Mouse (Mus musculus) C2C12 (cell line): ENCODE measurements at regions not wholly inside any gene's neighbourhood (a gene's known extent, or its start where the extent isn't known, plus 50 kb on each side); places are given as distances from the start of the nearest gene placed in this dataset.

Source experiments
- H3K27me3 ChIP-seq: one replicate; pipeline ENCODE4 v1.6.1; 2011; ENCODE audit not compliant: control insufficient read depth, insufficient read depth, insufficient read length
- H3K36me3 ChIP-seq: one replicate; pipeline ENCODE4 v1.6.1; 2011; ENCODE audit not compliant: control insufficient read depth, insufficient read depth
- H3K4me3 ChIP-seq: one replicate; pipeline ENCODE4 v1.5.1; 2011; ENCODE audit warnings: mild to moderate bottlenecking, control low read depth; ENCODE audit not compliant: poor library complexity, insufficient read depth, severe bottlenecking
- H3K79me2 ChIP-seq: one replicate; pipeline ENCODE4 v1.6.1; 2011; ENCODE audit not compliant: control insufficient read depth, insufficient read depth
- H3K79me3 ChIP-seq: one replicate; pipeline ENCODE4 v1.6.1; 2011; ENCODE audit warnings: low read depth, control low read depth
- H3ac ChIP-seq: one replicate; pipeline ENCODE3; 2011; ENCODE audit warnings: low read depth; ENCODE audit not compliant: control insufficient read depth, insufficient read length
- CEBPB ChIP-seq: IDR thresholded peaks from one replicate; pipeline ENCODE4 v1.6.1; 2011; ENCODE audit warnings: low read depth, mild to moderate bottlenecking, control low read depth, moderate library complexity
- CTCF ChIP-seq: IDR thresholded peaks from one replicate; pipeline ENCODE4 v1.5.1; 2011; ENCODE audit not compliant: control insufficient read depth, insufficient read depth, insufficient read length
- FOSL1 ChIP-seq: IDR thresholded peaks from one replicate; pipeline ENCODE4 v1.8.0; 2011; ENCODE audit warnings: mild to moderate bottlenecking, low read length; ENCODE audit not compliant: poor library complexity, insufficient read depth, severe bottlenecking
- MAX ChIP-seq: IDR thresholded peaks from one replicate; pipeline ENCODE4 v1.6.1; 2011; ENCODE audit warnings: mild to moderate bottlenecking, control low read depth
- MYOD1 ChIP-seq: IDR thresholded peaks from one replicate; pipeline ENCODE4 v1.6.1; 2011; ENCODE audit warnings: low read depth; ENCODE audit not compliant: control insufficient read depth, insufficient read length
- MYOG ChIP-seq: IDR thresholded peaks from one replicate; pipeline ENCODE4 v1.6.1; 2011; ENCODE audit not compliant: control insufficient read depth, insufficient read length; ENCODE audit errors: extremely low read depth
- USF1 ChIP-seq: IDR thresholded peaks from one replicate; pipeline ENCODE4 v1.6.1; 2011; ENCODE audit warnings: low read depth, mild to moderate bottlenecking, control low read depth, moderate library complexity

DNA sequence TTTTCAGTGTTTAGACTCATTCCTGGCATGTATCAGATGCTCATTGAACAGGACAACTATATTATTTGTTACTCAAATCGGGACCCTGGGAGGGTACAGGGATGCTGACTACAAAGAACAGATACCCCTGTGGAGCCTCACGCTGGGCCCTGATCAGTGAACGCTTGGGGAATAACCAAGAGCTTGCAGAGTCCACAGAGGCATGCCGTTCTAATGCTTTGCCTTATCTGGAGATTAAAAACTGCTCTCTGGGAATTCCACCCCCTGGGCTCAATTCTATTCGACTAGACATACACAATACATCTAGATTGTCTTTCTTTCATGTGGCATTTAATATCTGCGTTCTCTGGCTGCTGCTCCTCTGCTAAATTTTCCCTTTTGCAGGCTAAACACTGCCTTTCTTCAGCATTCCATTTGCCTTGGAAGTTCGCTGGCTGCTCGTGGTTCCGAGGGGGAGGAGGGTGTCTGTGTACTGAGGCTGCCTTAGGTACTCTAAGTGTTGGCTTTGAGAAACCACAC is 272.8 kb downstream of the Foxo1 start:
- Histone ChIP-seq H3K27me3 (no peaks in the 10 kb centered on the region), H3ac (no peak overlapping the region), H3K36me3 (no peaks in the 10 kb centered on the region)

DNA sequence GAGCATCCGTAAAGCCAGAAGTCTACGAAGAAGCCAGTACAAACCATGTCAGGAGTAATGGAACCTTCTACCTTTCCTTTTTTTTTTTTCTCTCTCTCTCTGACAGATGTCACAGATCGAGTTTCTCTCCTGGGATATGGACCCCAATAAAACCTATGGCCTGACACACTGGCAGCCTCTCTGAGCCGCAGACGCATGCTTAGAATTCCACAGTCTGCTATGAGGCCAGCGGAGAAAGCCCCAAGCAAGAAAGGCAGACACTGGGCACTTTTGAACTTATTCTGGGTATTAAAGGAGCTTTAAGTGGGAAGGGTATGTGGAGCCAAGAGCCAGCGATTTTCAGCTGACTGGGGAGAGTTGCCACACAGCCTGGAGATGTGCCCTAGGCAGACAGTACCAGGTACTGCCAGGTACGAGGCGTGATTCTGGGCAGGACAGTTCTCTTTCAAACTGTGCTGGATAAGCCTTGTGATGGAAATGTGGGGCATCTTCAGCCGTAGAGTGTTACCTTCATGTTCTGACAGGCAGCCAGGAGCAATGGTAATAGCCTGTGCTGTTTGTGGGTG is 271.8 kb downstream of the Foxo1 start:
- Histone ChIP-seq H3K4me3 (no peak overlapping the region), H3K79me2 (no peaks in the 10 kb centered on the region), H3K79me3 (no peaks in the 10 kb centered on the region), H3K27me3 (no peaks in the 10 kb centered on the region), H3ac (no peak overlapping the region), H3K36me3 (no peaks in the 10 kb centered on the region)
- TF ChIP-seq MYOD1 (peak; percentile 12), USF1 (no peak)

More for the DNA sequence above, 272.8 kb downstream of the Foxo1 start:
- Histone ChIP-seq H3K4me3 (no peak overlapping the region), H3K79me2 (no peaks in the 10 kb centered on the region), H3K79me3 (no peaks in the 10 kb centered on the region)
- TF ChIP-seq MYOG: no peak
- no peak for TF ChIP-seq MYOD1
- TF ChIP-seq CTCF: no peak
- no peak for TF ChIP-seq FOSL1

DNA sequence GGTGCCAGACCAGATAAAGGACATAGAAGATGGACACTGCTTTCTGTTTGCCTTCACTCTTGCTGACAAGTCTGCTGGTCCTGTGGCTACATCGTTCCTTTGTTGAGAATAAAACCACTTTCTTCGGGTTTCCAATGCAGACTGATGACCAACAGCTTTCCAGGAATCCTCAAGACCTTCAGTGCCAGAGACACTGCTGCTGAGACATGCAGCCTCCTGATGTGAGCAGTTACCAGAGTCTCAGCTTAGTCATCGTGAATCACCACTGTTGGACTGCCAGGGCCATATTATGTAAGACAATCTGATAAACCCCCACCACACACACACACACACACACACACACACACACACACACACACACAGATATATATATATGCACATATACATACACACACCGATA is 270.2 kb downstream of the Foxo1 start:
- no peak overlapping the region for H3ac ChIP-seq
- H3K36me3 ChIP-seq: no peaks in the 10 kb centered on the region
- TF ChIP-seq MAX: peak; percentile 82
- TF ChIP-seq FOSL1: peak; percentile 92
- TF ChIP-seq MYOG: no peak
- TF ChIP-seq CEBPB: peak; percentile 43
- TF ChIP-seq USF1: no peak
- TF ChIP-seq MYOD1: peak; percentile 61
- H3K79me3 ChIP-seq: no peaks in the 10 kb centered on the region
- no peaks in the 10 kb centered on the region for H3K79me2 ChIP-seq
- H3K4me3 ChIP-seq: no peak overlapping the region
- no peaks in the 10 kb centered on the region for H3K27me3 ChIP-seq

DNA sequence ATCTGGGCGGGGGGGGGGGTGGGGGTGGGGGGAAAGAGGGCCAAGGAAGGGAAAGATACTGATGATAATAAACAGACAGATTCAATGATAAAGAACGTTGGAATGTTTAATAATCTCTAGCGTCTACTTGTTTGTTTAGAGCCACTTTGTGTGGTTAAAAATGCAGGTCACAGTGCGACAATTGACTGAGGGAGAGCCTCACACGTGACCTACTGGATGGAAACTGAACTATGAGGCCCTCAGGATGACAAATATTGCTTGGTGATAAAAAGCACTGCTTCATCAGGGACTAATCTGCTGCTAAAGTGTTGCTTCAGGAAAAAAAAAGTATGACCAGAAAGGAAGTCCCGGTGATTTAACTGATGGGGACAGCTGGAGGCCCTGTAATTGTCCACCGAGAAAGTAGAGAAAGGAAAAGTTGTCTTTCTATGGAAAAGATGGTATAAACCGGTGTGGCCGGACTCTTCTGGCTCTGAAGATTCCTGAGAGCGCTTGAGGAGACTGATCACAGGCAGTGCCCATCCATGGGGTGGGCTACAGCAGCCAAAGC is 269.3 kb downstream of the Foxo1 start:
- Histone ChIP-seq H3K4me3 (no peak overlapping the region), H3ac (no peak overlapping the region), H3K79me3 (no peaks in the 10 kb centered on the region), H3K27me3 (no peaks in the 10 kb centered on the region), H3K79me2 (no peaks in the 10 kb centered on the region), H3K36me3 (no peaks in the 10 kb centered on the region)
- TF ChIP-seq USF1 (peak; percentile 87), CTCF (no peak), MYOG (no peak), MAX (no peak), MYOD1 (peak; percentile 81), FOSL1 (no peak), CEBPB (no peak)

DNA sequence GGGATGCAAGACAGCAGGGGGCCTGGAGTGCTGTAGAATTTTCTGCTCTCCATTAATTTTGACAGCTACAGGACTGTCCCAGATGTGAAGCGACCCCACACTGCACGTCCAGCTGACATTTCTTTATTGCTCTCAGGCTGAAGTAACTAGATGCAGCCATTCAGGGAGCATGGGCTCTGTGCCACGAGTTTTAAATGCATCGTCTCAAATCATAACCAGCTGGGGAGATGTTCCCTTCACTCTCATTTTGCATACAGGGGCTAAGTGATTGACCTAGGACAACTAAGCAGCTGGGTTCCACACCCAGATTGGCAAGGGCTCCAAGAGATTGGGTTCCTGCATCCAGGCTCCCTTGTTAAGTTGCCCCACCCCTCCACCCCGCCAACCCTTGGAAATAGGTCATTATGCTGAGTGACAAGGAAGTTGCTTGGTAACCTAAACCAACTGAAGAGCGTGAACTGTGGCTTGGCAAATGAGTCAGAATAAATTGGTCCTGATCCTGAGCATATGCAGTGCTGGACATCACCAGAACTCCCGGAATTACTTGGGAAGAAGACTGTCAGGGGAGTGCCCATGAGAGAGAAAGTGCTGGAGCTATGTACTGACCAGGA is 267.4 kb downstream of the Foxo1 start:
- Histone ChIP-seq H3K4me3 (no peak overlapping the region), H3K79me3 (no peaks in the 10 kb centered on the region), H3K79me2 (no peaks in the 10 kb centered on the region), H3ac (no peak overlapping the region), H3K27me3 (no peaks in the 10 kb centered on the region), H3K36me3 (no peaks in the 10 kb centered on the region)
- TF ChIP-seq MAX (no peak), MYOG (no peak), CTCF (no peak), CEBPB (no peak), USF1 (no peak), MYOD1 (no peak), FOSL1 (no peak)

DNA sequence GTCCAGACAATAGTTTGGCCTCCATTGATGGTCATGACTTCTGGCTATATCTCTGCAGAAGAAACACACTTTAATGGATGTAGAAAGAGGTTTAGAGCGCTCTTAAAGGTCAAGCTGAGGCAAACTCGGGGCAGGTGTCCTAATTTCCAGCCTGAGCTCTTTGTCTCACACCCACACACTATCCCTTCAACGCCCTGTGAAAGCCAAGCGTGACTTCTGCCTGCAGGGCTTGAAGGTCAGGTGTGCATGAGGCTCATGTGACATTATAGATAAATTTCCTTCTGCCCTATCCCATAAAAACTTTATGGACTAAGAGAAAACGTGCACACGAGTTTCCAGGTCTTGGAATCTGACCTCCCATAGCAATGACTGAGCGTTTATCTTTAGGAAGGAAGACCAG is 266.0 kb downstream of the Foxo1 start:
- H3K79me2 ChIP-seq: no peaks in the 10 kb centered on the region
- no peak overlapping the region for H3ac ChIP-seq
- H3K79me3 ChIP-seq: no peaks in the 10 kb centered on the region
- no peaks in the 10 kb centered on the region for H3K36me3 ChIP-seq
- no peaks in the 10 kb centered on the region for H3K27me3 ChIP-seq
- no peak for TF ChIP-seq FOSL1
- TF ChIP-seq USF1: no peak
- no peak for TF ChIP-seq MAX
- TF ChIP-seq CTCF: no peak
- TF ChIP-seq MYOG: no peak
- no peak for TF ChIP-seq MYOD1
- no peak for TF ChIP-seq CEBPB
- no peak overlapping the region for H3K4me3 ChIP-seq
